Mouse (Mus musculus) neural tube, embryonic 10.5 days (tissue): Measurements from ENCODE around the gene Prkcq.

Source experiments
- DNase-seq: peaks from one replicate; pipeline ENCODE4 v3.0.0-alpha.2; 2017; ENCODE audit warnings: low spot score; ENCODE audit errors: extremely low spot score

Prkcq gene

GRCm38 (mm10) chr2:11218122-11218521 lies 46.2 kb downstream of the Prkcq start:
- DNase-seq, result no peak

GRCm38 (mm10) chr2:11219262-11219661 lies 47.4 kb downstream of the Prkcq start:
- DNase-seq, result no peak

- no peak for DNase-seq
Observed at GRCm38 (mm10) chr2:11224808-11225484, 53.0 kb downstream of the Prkcq start.

GRCm38 (mm10) chr2:11225485-11225876 lies 53.6 kb downstream of the Prkcq start:
- DNase-seq, result no peak

GRCm38 (mm10) chr2:11226555-11226954 lies 54.6 kb downstream of the Prkcq start:
- DNase-seq, result no peak

- DNase-seq, result no peak
Observed at GRCm38 (mm10) chr2:11229126-11229525, 57.2 kb downstream of the Prkcq start.

GRCm38 (mm10) chr2:11231118-11231517 lies 59.2 kb downstream of the Prkcq start:
- no peak for DNase-seq

GRCm38 (mm10) chr2:11231988-11232387 lies 60.1 kb downstream of the Prkcq start:
- no peak for DNase-seq

GRCm38 (mm10) chr2:11238254-11238653 lies 66.3 kb downstream of the Prkcq start:
- no peak for DNase-seq

- no peak for DNase-seq
Observed at GRCm38 (mm10) chr2:11239523-11239922, 67.6 kb downstream of the Prkcq start.

- no peak for DNase-seq
Observed at GRCm38 (mm10) chr2:11245926-11246325, 74.0 kb downstream of the Prkcq start.

GRCm38 (mm10) chr2:11253945-11254344 lies 82.0 kb downstream of the Prkcq start:
- DNase-seq, result no peak

- no peak for DNase-seq
Observed at GRCm38 (mm10) chr2:11254446-11254845, 82.5 kb downstream of the Prkcq start.

GRCm38 (mm10) chr2:11257260-11257850 lies 85.4 kb downstream of the Prkcq start:
- no peak for DNase-seq

- no peak for DNase-seq
Observed at GRCm38 (mm10) chr2:11258181-11258580, 86.3 kb downstream of the Prkcq start.

- DNase-seq, result no peak
Observed at GRCm38 (mm10) chr2:11259361-11259760, 87.5 kb downstream of the Prkcq start.

- no peak for DNase-seq
Observed at GRCm38 (mm10) chr2:11264836-11265235, 92.9 kb downstream of the Prkcq start.

- no peak for DNase-seq
Observed at GRCm38 (mm10) chr2:11265455-11265854, 93.5 kb downstream of the Prkcq start.

- DNase-seq, result no peak
Observed at GRCm38 (mm10) chr2:11266294-11266693, 94.4 kb downstream of the Prkcq start.

GRCm38 (mm10) chr2:11278965-11279364 lies 107.1 kb downstream of the Prkcq start:
- DNase-seq, result no peak

GRCm38 (mm10) chr2:11280247-11280646 lies 108.3 kb downstream of the Prkcq start:
- DNase-seq, result no peak

GRCm38 (mm10) chr2:11287834-11288530 lies 116.1 kb downstream of the Prkcq start:
- DNase-seq, result no peak

GRCm38 (mm10) chr2:11288531-11288846 lies 116.6 kb downstream of the Prkcq start:
- DNase-seq, result peak; percentile 87
